Mouse (Mus musculus) liver, postnatal 0 days (tissue): ENCODE measurements around the gene Uaca.

Experiments used
- CTCF ChIP-seq: sonication (generic); IDR thresholded peaks from 2 replicates; pipeline ENCODE4 v1.5.1; 2016; ENCODE audit warnings: antibody characterized with exemption, low read depth
- EP300 ChIP-seq: IDR thresholded peaks from 2 replicates; pipeline ENCODE4 v1.6.1; 2016; ENCODE audit warnings: antibody characterized with exemption, low read depth, mild to moderate bottlenecking

- TF ChIP-seq EP300: no peak
- peak; percentile 35 for TF ChIP-seq CTCF
These were observed 45.2 kb upstream of the Uaca start for GRCm38 (mm10) chr9:60749105-60749504.
